Mouse (Mus musculus): ENCODE results near the gene Ifit2. TPM values are rescaled to one million over a fixed set of nuclear protein-coding genes. Genes with fewer than 3 reads are reported as not detected.
"Not testable (repeated sequence)": the region's sequence is repeated elsewhere in the genome, so short reads cannot be mapped to it uniquely, and the experiment has no call there.

The Ifit2 gene
- polyA plus RNA-seq, 1 experiment from 2014 or later = 12.7 TPM

GRCm38 (mm10) chr19:34577121-34577520 is 26.6 kb downstream of the Ifit2 start:
- Histone ChIP-seq H3K4me1 (no peaks in the 10 kb centered on the region), H3K36me3 (peaks cover 3% of the 10 kb centered on the region; the same call in 1 of the 2 replicates), H3K27me3 (no peaks in the 10 kb centered on the region), H3K4me3 (no peak overlapping the region), H3K9ac (no peak overlapping the region), H3K9me3 (no peaks in the 10 kb centered on the region), H3K4me2 (no peak overlapping the region), H3K27ac (0 out of 2 replicates have a peak overlapping the region, but pooled peaks have one; percentile 41)
- no peak for ATAC-seq (ENCODE audit: borderline replicate concordance, extremely low read depth, low FRiP score, low TSS enrichment)
- WGBS = 46% methylated on average over 1 of the region's 1 CpGs

- H3K27ac ChIP-seq; ATAC-seq (ENCODE audit: borderline replicate concordance, extremely low read depth, low FRiP score, low TSS enrichment); H3K9me3 ChIP-seq; H3K9ac ChIP-seq; H3K27me3 ChIP-seq; H3K4me2 ChIP-seq; H3K36me3 ChIP-seq; H3K4me3 ChIP-seq; H3K4me1 ChIP-seq: not testable (repeated sequence)
- WGBS = 75% methylated on average over 2 of the region's 2 CpGs
Measured at GRCm38 (mm10) chr19:34582696-34583095, 32.2 kb downstream of the Ifit2 start.

GRCm38 (mm10) chr19:34583126-34583766 is 32.8 kb downstream of the Ifit2 start, which contains the start of gene Ifit3:
TSS of gene Ifit3 (plus strand) at chr19:34583531.
- not testable (repeated sequence) for H3K9ac ChIP-seq; ATAC-seq (ENCODE audit: borderline replicate concordance, extremely low read depth, low FRiP score, low TSS enrichment); H3K27me3 ChIP-seq; H3K4me1 ChIP-seq; H3K4me2 ChIP-seq; H3K27ac ChIP-seq; H3K4me3 ChIP-seq; H3K36me3 ChIP-seq; H3K9me3 ChIP-seq
- 37% methylated on average over 2 of the region's 2 CpGs for WGBS

GRCm38 (mm10) chr19:34585740-34586458 is 35.4 kb downstream of the Ifit2 start:
- not testable (repeated sequence) for H3K9me3 ChIP-seq; H3K4me3 ChIP-seq; H3K9ac ChIP-seq; H3K36me3 ChIP-seq; H3K27ac ChIP-seq; H3K4me1 ChIP-seq; ATAC-seq (ENCODE audit: borderline replicate concordance, extremely low read depth, low FRiP score, low TSS enrichment); H3K27me3 ChIP-seq; H3K4me2 ChIP-seq
- WGBS = 52% methylated on average over 5 of the region's 5 CpGs

- H3K4me2 ChIP-seq, H3K4me1 ChIP-seq, H3K4me3 ChIP-seq, H3K9me3 ChIP-seq, H3K27me3 ChIP-seq, H3K9ac ChIP-seq, H3K27ac ChIP-seq, H3K36me3 ChIP-seq: not testable (repeated sequence)
- 66% methylated on average over 9 of the region's 12 CpGs for WGBS
- ATAC-seq (ENCODE audit: borderline replicate concordance, extremely low read depth, low FRiP score, low TSS enrichment) = 0 out of 2 replicates have a peak, but pooled peaks have one; percentile 16
Measured at GRCm38 (mm10) chr19:34587898-34588692, 37.6 kb downstream of the Ifit2 start.

- Histone ChIP-seq H3K4me2 (no peak overlapping the region), H3K36me3 (no peaks in the 10 kb centered on the region), H3K9ac (no peak overlapping the region), H3K4me1 (peaks cover 6% of the 10 kb centered on the region), H3K9me3 (no peaks in the 10 kb centered on the region), H3K27me3 (no peaks in the 10 kb centered on the region), H3K4me3 (no peak overlapping the region), H3K27ac (no peak overlapping the region)
- ATAC-seq (ENCODE audit: borderline replicate concordance, extremely low read depth, low FRiP score, low TSS enrichment) = no peak
Measured at GRCm38 (mm10) chr19:34588959-34589358, 38.5 kb downstream of the Ifit2 start.

GRCm38 (mm10) chr19:34593456-34593855 is 43.0 kb downstream of the Ifit2 start:
- Histone ChIP-seq H3K9ac (no peak overlapping the region), H3K9me3 (no peaks in the 10 kb centered on the region), H3K36me3 (no peaks in the 10 kb centered on the region), H3K4me2 (no peak overlapping the region), H3K27ac (no peak overlapping the region), H3K27me3 (no peaks in the 10 kb centered on the region), H3K4me3 (no peak overlapping the region), H3K4me1 (peaks cover 9% of the 10 kb centered on the region)
- WGBS = 90% methylated on average over 2 of the region's 2 CpGs
- no peak for ATAC-seq (ENCODE audit: borderline replicate concordance, extremely low read depth, low FRiP score, low TSS enrichment)

- not testable (repeated sequence) for H3K36me3 ChIP-seq; H3K9me3 ChIP-seq; H3K4me2 ChIP-seq; ATAC-seq (ENCODE audit: borderline replicate concordance, extremely low read depth, low FRiP score, low TSS enrichment); H3K4me3 ChIP-seq; H3K9ac ChIP-seq; H3K27me3 ChIP-seq; H3K27ac ChIP-seq; H3K4me1 ChIP-seq
- WGBS = 82% methylated on average over 3 of the region's 3 CpGs
Measured at GRCm38 (mm10) chr19:34594523-34594922, 44.0 kb downstream of the Ifit2 start.

GRCm38 (mm10) chr19:34596811-34597210 is 46.3 kb downstream of the Ifit2 start:
- ATAC-seq (ENCODE audit: borderline replicate concordance, extremely low read depth, low FRiP score, low TSS enrichment) = no peak
- no peaks in the 10 kb centered on the region for H3K27me3 ChIP-seq
- H3K4me1 ChIP-seq = peaks cover 10% of the 10 kb centered on the region

GRCm38 (mm10) chr19:34598341-34598740 is 47.8 kb downstream of the Ifit2 start:
- Histone ChIP-seq H3K4me2 (no peak overlapping the region), H3K4me3 (no peak overlapping the region), H3K9me3 (no peaks in the 10 kb centered on the region), H3K27me3 (no peaks in the 10 kb centered on the region), H3K36me3 (no peaks in the 10 kb centered on the region), H3K4me1 (peaks cover 10% of the 10 kb centered on the region), H3K9ac (no peak overlapping the region), H3K27ac (no peak overlapping the region)
- ATAC-seq (ENCODE audit: borderline replicate concordance, extremely low read depth, low FRiP score, low TSS enrichment) = peak; percentile 48; the same call in 1 of the 2 replicates
- whole genome bisulfite sequencing = 63% methylated on average over 2 of the region's 2 CpGs

More at GRCm38 (mm10) chr19:34596811-34597210, 46.3 kb downstream of the Ifit2 start:
- Histone ChIP-seq H3K9ac (no peak overlapping the region), H3K4me3 (no peak overlapping the region), H3K4me2 (no peak overlapping the region), H3K36me3 (no peaks in the 10 kb centered on the region), H3K27ac (no peak overlapping the region), H3K9me3 (no peaks in the 10 kb centered on the region)

GRCm38 (mm10) chr19:34599250-34599649 is 48.8 kb downstream of the Ifit2 start:
- ATAC-seq (ENCODE audit: borderline replicate concordance, extremely low read depth, low FRiP score, low TSS enrichment); H3K4me2 ChIP-seq; H3K4me1 ChIP-seq; H3K27ac ChIP-seq; H3K27me3 ChIP-seq; H3K9ac ChIP-seq; H3K4me3 ChIP-seq; H3K36me3 ChIP-seq; H3K9me3 ChIP-seq: not testable (repeated sequence)

GRCm38 (mm10) chr19:34601888-34602287 is 51.4 kb downstream of the Ifit2 start, which contains the start of gene Ifit1bl1:
TSS of gene Ifit1bl1 (minus strand) at chr19:34601956.
- not testable (repeated sequence) for H3K36me3 ChIP-seq; ATAC-seq (ENCODE audit: borderline replicate concordance, extremely low read depth, low FRiP score, low TSS enrichment); H3K4me1 ChIP-seq; H3K9me3 ChIP-seq; H3K4me2 ChIP-seq; H3K4me3 ChIP-seq; H3K27ac ChIP-seq; H3K9ac ChIP-seq; H3K27me3 ChIP-seq
- 30% methylated on average over 1 of the region's 1 CpGs for WGBS

All from lung, embryonic 15.5 days (tissue).